Mouse (Mus musculus) embryonic fibroblast, embryonic 13.5 days (primary cell): ENCODE data around the gene Prn. TPM values are rescaled to one million over a fixed set of nuclear protein-coding genes. Genes with fewer than 3 reads are reported as not detected.

Experiments used
- H3K27ac ChIP-seq: 2 replicates; pipeline ENCODE4 v1.5.1; 2012; ENCODE audit warnings: low read length, control low read depth, inconsistent platforms; ENCODE audit not compliant: insufficient read depth
- H3K4me1 ChIP-seq: 2 replicates; pipeline ENCODE4 v1.6.1; 2011; ENCODE audit warnings: low read length; ENCODE audit not compliant: control insufficient read depth, insufficient read depth
- H3K4me3 ChIP-seq: 2 replicates; pipeline ENCODE4 v1.5.1; 2011; ENCODE audit warnings: mild to moderate bottlenecking, control low read depth, low read length; ENCODE audit not compliant: insufficient read depth
- CTCF ChIP-seq: IDR thresholded peaks from 2 replicates; pipeline ENCODE4 v1.5.1; 2011; ENCODE audit warnings: mild to moderate bottlenecking, control low read depth, low read length, moderate library complexity, borderline replicate concordance; ENCODE audit not compliant: insufficient read depth
- POLR2A ChIP-seq: IDR thresholded peaks from 2 replicates; pipeline ENCODE4 v1.6.1; 2011; ENCODE audit warnings: low read depth, mild to moderate bottlenecking, control low read depth, low read length, moderate library complexity
- polyA plus RNA-seq: library from polyadenylated mRNA; stranded (reverse); fragments of >200 nt; gene quantifications from 2 replicates; pipeline ENCODE4 v1.2.4, GENCODE M21; 2011; ENCODE audit warnings: low read depth; ENCODE audit not compliant: missing spikeins, insufficient read length

Gene Prn
- polyA plus RNA-seq, 1 experiment, result not detected

- Histone ChIP-seq H3K4me1 (no peaks in the 10 kb centered on the region; the same call in none of the 2 replicates), H3K4me3 (no peak overlapping the region), H3K27ac (no peak overlapping the region)
- TF ChIP-seq CTCF, result no peak
- TF ChIP-seq POLR2A, result no peak
Observed at GRCm38 (mm10) chr2:131883136-131883535, 26.6 kb upstream of the Prn start.

DNA sequence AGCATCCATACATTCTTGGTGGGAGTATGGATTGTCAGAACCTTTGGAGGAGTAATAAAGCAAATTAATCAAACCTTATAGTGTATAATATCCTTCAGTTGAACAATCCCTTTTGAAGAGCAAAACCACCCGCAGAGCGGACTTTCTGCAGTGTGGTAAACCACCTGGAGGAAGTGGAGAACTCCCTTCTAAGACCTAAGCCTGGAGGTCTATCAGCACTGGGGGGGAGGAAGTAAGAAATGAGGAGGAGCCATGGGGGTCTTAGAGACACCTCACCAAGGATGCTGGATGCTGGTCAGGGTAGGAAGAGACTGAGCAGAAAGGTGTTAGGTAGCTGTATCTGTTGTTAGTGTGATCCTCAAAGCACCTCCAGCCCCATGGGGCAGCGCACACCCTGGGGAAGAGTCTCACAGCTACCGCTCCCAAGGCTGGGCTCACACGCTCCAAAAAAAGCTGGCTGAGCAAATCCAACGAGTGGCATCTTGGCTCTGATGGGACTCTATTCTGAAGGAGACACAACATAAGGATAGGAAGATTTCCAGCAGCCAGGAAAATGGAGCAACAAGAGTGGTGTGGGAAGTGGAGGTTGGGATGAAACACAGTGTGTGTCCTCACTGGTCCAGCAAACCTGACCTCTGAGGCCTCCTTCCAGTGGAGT, 23.1 kb upstream of the Prn start:
- Histone ChIP-seq H3K4me3 (no peak overlapping the region), H3K4me1 (peaks cover 4% of the 10 kb centered on the region), H3K27ac (no peak overlapping the region)
- TF ChIP-seq CTCF (no peak), POLR2A (no peak)

GRCm38 (mm10) chr2:131888233-131888632, 21.5 kb upstream of the Prn start:
- Histone ChIP-seq H3K4me1 (peaks cover 4% of the 10 kb centered on the region), H3K4me3 (no peak overlapping the region), H3K27ac (no peak overlapping the region)
- no peak for TF ChIP-seq POLR2A
- no peak for TF ChIP-seq CTCF

- Histone ChIP-seq H3K27ac (no peak overlapping the region), H3K4me3 (no peak overlapping the region), H3K4me1 (peaks cover 4% of the 10 kb centered on the region)
- TF ChIP-seq POLR2A (no peak), CTCF (no peak)
Observed at GRCm38 (mm10) chr2:131892534-131892933, 17.2 kb upstream of the Prn start.

- Histone ChIP-seq H3K27ac (no peak overlapping the region), H3K4me3 (no peak overlapping the region), H3K4me1 (no peaks in the 10 kb centered on the region)
- no peak for TF ChIP-seq POLR2A
- no peak for TF ChIP-seq CTCF
Observed at GRCm38 (mm10) chr2:131895106-131895505, 14.7 kb upstream of the Prn start.

- no peak overlapping the region for H3K27ac ChIP-seq
- no peak for TF ChIP-seq CTCF
- TF ChIP-seq POLR2A, result no peak
- no peaks in the 10 kb centered on the region for H3K4me1 ChIP-seq
- no peak overlapping the region for H3K4me3 ChIP-seq
Observed at GRCm38 (mm10) chr2:131896011-131896410, 13.7 kb upstream of the Prn start.

- H3K4me3 ChIP-seq, result no peak overlapping the region
- no peak overlapping the region for H3K27ac ChIP-seq
- TF ChIP-seq CTCF (no peak), POLR2A (no peak)
- H3K4me1 ChIP-seq, result peaks cover 3% of the 10 kb centered on the region; the same call in 1 of the 2 replicates
Observed at GRCm38 (mm10) chr2:131897336-131898109, 12.2 kb upstream of the Prn start.

- H3K4me3 ChIP-seq, result no peak overlapping the region
- H3K4me1 ChIP-seq, result peaks cover 7% of the 10 kb centered on the region
- H3K27ac ChIP-seq, result peak overlapping the region; percentile 82
- TF ChIP-seq CTCF (no peak), POLR2A (no peak)
Observed at GRCm38 (mm10) chr2:131902423-131902822, 7.3 kb upstream of the Prn start.

DNA sequence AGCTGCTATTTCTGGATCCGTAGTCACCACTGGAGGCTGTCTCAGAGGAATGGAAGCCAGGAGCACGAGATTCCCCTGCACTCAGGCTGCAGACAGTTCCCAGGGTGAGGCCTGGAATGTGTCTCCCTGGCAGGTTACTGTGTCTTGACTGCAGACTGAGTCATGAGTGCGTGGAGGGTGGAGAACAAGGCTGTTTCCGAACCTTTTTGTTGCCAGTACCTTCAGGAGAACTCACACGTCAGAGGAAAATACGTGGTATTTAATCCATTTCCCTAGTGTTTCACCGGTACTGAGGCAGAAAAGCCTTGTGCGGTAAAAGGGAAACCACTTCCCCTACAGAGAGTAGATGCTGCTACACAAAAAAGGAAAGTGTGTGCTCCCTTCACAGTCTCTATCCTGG, 6.9 kb upstream of the Prn start:
- peak; percentile 51; the same call in 1 of the 2 replicates for TF ChIP-seq POLR2A
- TF ChIP-seq CTCF, result no peak
- Histone ChIP-seq H3K4me1 (peaks cover 7% of the 10 kb centered on the region), H3K4me3 (no peak overlapping the region), H3K27ac (peak overlapping the region; percentile 82)

- TF ChIP-seq POLR2A, result no peak
- TF ChIP-seq CTCF, result no peak
- no peak overlapping the region for H3K27ac ChIP-seq
- H3K4me1 ChIP-seq, result peaks cover 7% of the 10 kb centered on the region
- H3K4me3 ChIP-seq, result no peak overlapping the region
Observed at GRCm38 (mm10) chr2:131905025-131905424, 4.7 kb upstream of the Prn start.
